Mouse (Mus musculus) skeletal muscle tissue, postnatal 0 days (tissue): ENCODE data around the gene Spint2. TPM values are rescaled to one million over a fixed set of nuclear protein-coding genes. Genes with fewer than 3 reads are reported as not detected.

ENCODE experiments used
- polyA plus RNA-seq: library from polyadenylated mRNA; unstranded; fragments of >200 nt; fragmentation: Nextera tagmentation; extraction: Ambion mirVana; gene quantifications from 2 replicates; pipeline ENCODE4 v1.2.1, GENCODE M21; 2015

Gene Spint2
- 13.9 and 17.5 TPM in 2 replicates for polyA plus RNA-seq

GRCm38 (mm10) chr7:29281201-29282073 lies at the start of gene Spint2:
Gene Spint2, minus strand, starts transcription at chr7:29281912.

GRCm38 (mm10) chr7:29303738-29304462 lies 22.2 kb upstream of the Spint2 start, which contains the start of gene Dpf1:
Gene Dpf1, plus strand, starts transcription at chr7:29303951.

GRCm38 (mm10) chr7:29288942-29289638 lies 7.4 kb upstream of the Spint2 start, which contains the start of gene Ppp1r14a:
Gene Ppp1r14a, plus strand, starts transcription at chr7:29289308.

GRCm38 (mm10) chr7:29248261-29248841 lies 33.4 kb downstream of the Spint2 start, which contains the start of gene 2200002D01Rik:
Gene 2200002D01Rik, minus strand, starts transcription at chr7:29248466.

GRCm38 (mm10) chr7:29238019-29238967 lies 43.4 kb downstream of the Spint2 start, which contains the start of gene Yif1b:
Gene Yif1b, plus strand, starts transcription at chr7:29238329.

GRCm38 (mm10) chr7:29232247-29233013 lies 49.3 kb downstream of the Spint2 start, which contains the start of gene Kcnk6:
Gene Kcnk6, minus strand, starts transcription at chr7:29232515.

GRCm38 (mm10) chr7:29213675-29214082 lies 68.0 kb downstream of the Spint2 start, which contains the start of gene Catsperg1:
Gene Catsperg1, minus strand, starts transcription at chr7:29214035.

Other genes with a start within 250 kb of the Spint2 start
- 43.5 and 66.7 TPM in 2 replicates for gene Ryr1, start 156.7 kb downstream of the Spint2 start, polyA plus RNA-seq
- gene Rasgrp4, start 147.1 kb downstream of the Spint2 start, polyA plus RNA-seq: 0.41 and 0.74 TPM in 2 replicates
- gene Fam98c, start 125.7 kb downstream of the Spint2 start, polyA plus RNA-seq: 22.1 and 24.3 TPM in 2 replicates
- 0.17 and 0.23 TPM in 2 replicates for gene Ggn, start 111.7 kb downstream of the Spint2 start, polyA plus RNA-seq
- 0.67 and 0.69 TPM in 2 replicates for gene Spred3, start 111.5 kb downstream of the Spint2 start, polyA plus RNA-seq
- 257 and 271 TPM in 2 replicates for gene Psmd8, start 101.2 kb downstream of the Spint2 start, polyA plus RNA-seq
- 0.45 and 0.82 TPM in 2 replicates for gene Catsperg1, start 67.9 kb downstream of the Spint2 start, polyA plus RNA-seq
- 1.2 and 1.4 TPM in 2 replicates for gene Kcnk6, start 49.4 kb downstream of the Spint2 start, polyA plus RNA-seq
- gene Yif1b, start 43.6 kb downstream of the Spint2 start, polyA plus RNA-seq: 107 and 109 TPM in 2 replicates
- 2.9 and 4.1 TPM in 2 replicates for gene 2200002D01Rik, start 33.4 kb downstream of the Spint2 start, polyA plus RNA-seq
- gene Ppp1r14a, start 7.4 kb upstream of the Spint2 start, polyA plus RNA-seq: 14.4 and 16.7 TPM in 2 replicates
- 2.7 and 2.9 TPM in 2 replicates for gene Dpf1, start 22.0 kb upstream of the Spint2 start, polyA plus RNA-seq
- gene Sipa1l3, start 236.7 kb upstream of the Spint2 start, polyA plus RNA-seq: 3.2 and 3.9 TPM in 2 replicates